Mouse (Mus musculus): ENCODE measurements around the gene Gm15093.
"Not testable (repeated sequence)": the region's sequence is repeated elsewhere in the genome, so short reads cannot be mapped to it uniquely, and the experiment has no call there.

Gm15093 gene

GRCm38 (mm10) chrX:149272077-149272476 is at the start of gene Gm15093:
Gene Gm15093, plus strand, starts transcription at chrX:149272377.
- not testable (repeated sequence) for DNase-seq (ENCODE audit: low spot score)

Measured in MN1 (cell line).